Mouse (Mus musculus) MEL (cell line): Measurements from ENCODE around the gene Mical3.

ENCODE experiments used
- CTCF ChIP-seq, 3 experiments: IDR thresholded peaks in 2 of 3; conservative IDR thresholded peaks in 1 of 3; 2 replicates each; pipeline ENCODE4 v1.5.1; 2011 to 2012; ENCODE audit warnings: low read length in 3 of 3, low read depth in 2 of 3, mild to moderate bottlenecking in 2 of 3, improper control_type of control experiment in 1 of 3, inconsistent platforms in 1 of 3, mixed read lengths in 1 of 3, moderate library complexity in 1 of 3; ENCODE audit not compliant: control insufficient read depth in 1 of 3, insufficient read depth in 1 of 3, poor library complexity in 1 of 3, severe bottlenecking in 1 of 3
- EP300 ChIP-seq, 2 experiments: IDR thresholded peaks; 2 replicates each; pipeline ENCODE4 v1.6.1; 2011; ENCODE audit warnings: improper control_type of control experiment in 2 of 2, low read length in 2 of 2, low read depth in 1 of 2, mild to moderate bottlenecking in 1 of 2
- POLR2A ChIP-seq, 2 experiments: IDR thresholded peaks; 2 replicates each; pipeline ENCODE4 v1.6.1; 2011 to 2012; ENCODE audit warnings: low read length in 2 of 2, mild to moderate bottlenecking in 2 of 2, control low read depth in 1 of 2, improper control_type of control experiment in 1 of 2, low read depth in 1 of 2, moderate library complexity in 1 of 2; ENCODE audit not compliant: control insufficient read depth in 1 of 2, insufficient read depth in 1 of 2, poor library complexity in 1 of 2

- no peak for TF ChIP-seq CTCF (IDR thresholded peaks at IDR 0.05 in 2 of 3, conservative IDR thresholded peaks at IDR 0.05 in 1 of 3; ENCODE audit: control insufficient read depth in 1 of 3, insufficient read depth in 1 of 3, low read depth in 2 of 3, low read length in 3 of 3, poor library complexity in 1 of 3, severe bottlenecking in 1 of 3)
- TF ChIP-seq POLR2A (IDR thresholded peaks at IDR 0.05; ENCODE audit: control insufficient read depth in 1 of 2, insufficient read depth in 1 of 2, low read depth in 1 of 2, low read length in 2 of 2, poor library complexity in 1 of 2): no peak
- TF ChIP-seq EP300 (IDR thresholded peaks at IDR 0.05; ENCODE audit: low read depth in 1 of 2, low read length in 2 of 2): no peak
Observed at GRCm38 (mm10) chr6:121099228-121099608, 31.6 kb downstream of the Mical3 start.
